Mouse (Mus musculus) heart, adult 9 months (tissue): ENCODE results near the gene Smg6.
"Not testable (repeated sequence)": the region's sequence is repeated elsewhere in the genome, so short reads cannot be mapped to it uniquely, and the experiment has no call there.

Experiments
- DNase-seq, 2 experiments: peaks; one replicate each; pipeline ENCODE4 v3.0.0; 2022; ENCODE audit warnings: low spot score in 2 of 2

Gene Smg6

DNA sequence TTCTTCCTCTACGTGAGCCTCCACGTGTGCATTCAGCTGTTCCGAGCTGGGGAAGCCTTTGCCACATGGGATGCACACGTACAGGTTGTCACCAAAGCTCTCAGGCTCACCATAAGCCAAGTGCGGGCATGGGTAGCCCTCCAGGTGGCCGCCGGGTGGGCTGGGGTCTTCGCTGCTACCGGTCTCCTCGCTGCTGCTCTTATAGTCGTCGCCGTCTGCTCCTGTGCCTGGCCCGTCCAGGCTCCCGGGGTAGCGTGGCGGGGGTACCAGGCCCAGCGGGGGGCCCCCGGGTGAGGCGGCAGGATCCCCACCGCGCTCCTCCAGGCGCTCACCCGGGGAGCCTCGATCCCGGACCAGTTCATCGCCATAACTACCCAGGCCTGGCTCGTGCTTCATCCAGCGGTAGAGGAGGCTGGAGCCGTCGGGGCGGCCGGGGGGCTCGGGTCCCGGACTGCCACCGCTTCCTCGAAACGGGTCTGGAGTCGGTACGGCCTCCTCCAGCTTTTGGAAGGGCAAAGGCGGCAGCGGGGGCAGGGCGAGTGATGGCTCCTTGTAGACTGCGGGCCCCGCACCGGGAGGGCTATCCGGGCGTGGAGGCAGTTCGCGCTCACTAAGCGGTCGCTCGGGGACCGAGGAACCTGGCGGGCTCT is 240.7 kb downstream of the Smg6 start:
- peak in 1 of 2 experiments; percentile 14 for DNase-seq

DNA sequence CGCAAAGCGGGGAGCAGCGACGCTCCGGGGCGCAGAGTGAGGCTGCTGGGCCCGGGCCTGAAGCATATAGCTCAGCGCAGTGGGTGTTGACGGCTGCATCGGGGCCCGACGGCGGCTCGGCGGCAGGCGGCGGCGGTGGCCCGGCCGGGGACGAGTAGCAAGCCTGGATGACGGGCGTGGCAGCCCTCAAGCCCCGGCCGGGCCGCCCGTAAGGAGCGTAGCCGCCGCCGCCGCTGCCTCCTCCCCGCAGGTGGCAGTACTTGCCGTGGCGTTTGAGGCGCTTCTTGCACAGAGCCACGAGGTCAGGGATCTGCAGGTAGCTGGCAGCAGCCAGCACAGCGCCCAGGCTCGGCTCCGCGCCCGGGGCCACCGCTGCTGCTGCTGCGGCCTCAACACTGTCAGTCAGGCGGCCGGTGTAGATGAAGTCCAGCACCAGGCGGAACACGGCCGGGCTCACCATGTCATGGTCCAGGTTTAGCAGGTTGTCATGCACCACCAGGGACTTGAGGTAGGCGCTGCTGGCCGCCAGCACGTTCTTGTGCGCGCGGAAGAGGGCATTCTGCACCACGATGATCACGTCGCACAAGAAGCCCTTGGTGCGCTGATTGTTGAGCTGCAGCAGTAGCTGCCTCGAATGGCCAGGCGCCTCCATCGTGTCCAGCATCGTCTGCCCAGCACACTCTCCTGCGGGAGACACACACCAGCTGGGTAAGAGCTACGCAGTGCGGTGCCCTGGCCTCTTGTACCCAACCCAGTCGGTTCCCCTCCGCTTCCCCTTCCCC is 241.4 kb downstream of the Smg6 start:
- peak in 1 of 2 experiments; percentile 37 for DNase-seq

DNA sequence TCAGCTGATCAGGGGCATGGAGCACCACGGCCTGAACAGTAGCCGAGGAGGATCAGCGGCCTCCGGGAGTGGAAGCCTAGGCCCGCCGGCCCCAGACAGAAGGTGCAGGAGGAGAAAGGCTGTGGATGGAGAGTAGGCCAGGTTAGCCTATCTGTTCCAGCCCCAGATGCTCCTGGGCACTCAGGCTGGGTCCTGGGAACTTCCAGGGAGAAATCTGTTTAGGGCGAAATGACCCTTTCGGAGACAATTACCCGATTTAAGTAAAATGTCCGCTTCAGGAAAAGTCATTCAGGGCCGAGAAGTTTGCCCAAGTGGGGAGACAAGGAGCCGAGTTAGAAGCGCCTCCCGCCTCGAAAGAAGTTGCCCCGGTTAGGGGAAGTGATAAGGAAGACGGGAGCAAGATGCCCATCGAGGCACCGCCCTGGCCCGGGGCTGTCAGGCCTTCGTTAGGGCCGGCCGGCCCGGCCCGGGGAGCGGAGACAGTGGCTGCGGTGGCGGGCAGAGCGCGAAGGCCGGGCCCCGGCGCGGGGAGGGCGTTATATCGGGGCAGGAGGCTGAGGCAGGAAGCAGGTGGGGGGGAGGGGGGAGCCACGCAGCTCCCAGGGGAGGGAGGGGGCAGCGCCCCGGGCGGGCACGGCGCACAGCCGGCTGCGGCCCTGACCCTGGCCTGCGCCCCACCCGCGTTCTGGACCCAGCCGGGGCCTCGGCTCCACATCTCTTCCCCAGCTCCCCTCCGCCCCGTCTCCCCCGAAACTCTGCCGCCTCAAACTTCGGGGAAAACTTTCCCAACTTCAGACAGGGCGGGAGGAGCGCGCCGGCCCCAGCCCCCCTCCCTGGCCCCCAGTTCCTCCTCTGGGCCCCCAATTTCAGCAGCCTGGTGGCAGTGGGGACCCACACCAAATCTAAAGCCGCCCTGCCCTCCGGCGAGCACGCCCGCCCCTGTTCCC is 242.3 kb downstream of the Smg6 start:
- peak; percentile 49 to 68 for DNase-seq

DNA sequence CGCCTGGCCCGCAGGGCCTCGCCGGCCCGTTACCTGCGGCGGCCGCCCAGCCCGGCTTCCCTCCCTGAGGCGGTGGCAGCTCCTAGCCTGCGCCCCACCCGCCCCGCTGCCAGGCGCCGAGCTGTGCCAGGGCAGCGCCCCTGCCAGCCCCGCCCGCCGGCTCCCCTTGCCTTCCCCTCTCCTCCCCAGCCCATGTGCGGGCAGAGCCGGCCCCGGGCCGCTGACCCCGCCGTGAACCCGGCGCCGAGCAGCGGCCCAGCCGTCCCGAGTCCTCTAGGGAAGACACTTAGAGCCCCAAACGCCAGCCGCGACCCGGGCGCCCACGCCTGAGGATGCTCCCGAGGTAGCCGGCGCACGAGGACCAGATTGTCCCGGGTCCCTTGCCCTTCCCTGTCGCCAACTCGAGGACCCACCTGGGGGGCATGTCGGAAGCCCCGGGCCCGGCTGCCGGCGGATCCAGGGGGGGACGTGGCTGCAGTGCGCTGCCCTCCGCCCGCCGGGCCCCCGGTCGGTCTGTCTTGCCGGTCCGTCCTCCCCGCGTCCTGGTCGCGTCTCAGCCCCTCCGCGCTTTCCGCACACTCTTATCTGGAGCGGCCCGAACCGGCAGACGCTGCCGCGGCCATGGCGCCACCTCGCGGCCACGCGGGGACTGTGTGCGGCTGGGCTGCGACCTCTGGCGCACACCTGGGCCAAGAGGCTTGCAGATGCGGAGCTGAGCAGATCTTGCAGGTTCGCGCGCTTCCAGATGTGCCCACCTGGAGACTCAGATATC is 243.2 kb downstream of the Smg6 start:
- peak; percentile 90 for DNase-seq

DNA sequence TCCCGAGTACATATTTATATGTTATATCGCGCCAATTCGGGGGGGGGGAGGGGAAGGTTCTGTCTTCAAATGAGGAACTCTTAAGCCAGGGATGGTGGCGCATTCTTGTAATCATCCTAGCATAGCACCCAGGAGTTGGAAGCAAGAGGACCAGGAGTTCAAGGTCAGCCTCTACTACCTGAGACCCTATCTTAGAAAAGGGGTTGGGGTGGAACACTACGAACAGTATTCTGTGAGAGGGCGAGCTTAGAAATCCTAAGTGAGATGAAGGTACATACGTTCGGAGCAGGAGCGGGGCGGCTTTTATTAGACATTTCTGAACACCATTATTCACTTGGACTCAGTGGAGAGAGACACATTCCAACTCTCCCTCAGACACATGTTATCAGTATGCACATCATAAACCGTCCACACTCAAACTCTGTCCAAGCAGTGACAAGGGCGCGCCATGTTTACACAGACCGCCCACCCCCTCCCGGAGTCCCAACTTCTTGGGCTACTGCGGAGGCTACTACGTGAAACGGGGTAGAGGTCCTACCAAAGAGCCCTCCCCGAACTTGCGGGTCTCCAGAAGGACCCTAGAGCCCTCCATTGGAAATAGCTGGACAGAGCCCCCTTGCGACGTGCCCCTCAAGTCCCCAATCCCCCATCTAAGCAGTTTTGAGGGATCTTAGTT is 243.9 kb downstream of the Smg6 start, which contains the start of gene Hic1:
Gene Hic1, minus strand, starts transcription at position 115 of the 676 bp plus-strand sequence.
- peak in 1 of 2 experiments; percentile 52 for DNase-seq

DNA sequence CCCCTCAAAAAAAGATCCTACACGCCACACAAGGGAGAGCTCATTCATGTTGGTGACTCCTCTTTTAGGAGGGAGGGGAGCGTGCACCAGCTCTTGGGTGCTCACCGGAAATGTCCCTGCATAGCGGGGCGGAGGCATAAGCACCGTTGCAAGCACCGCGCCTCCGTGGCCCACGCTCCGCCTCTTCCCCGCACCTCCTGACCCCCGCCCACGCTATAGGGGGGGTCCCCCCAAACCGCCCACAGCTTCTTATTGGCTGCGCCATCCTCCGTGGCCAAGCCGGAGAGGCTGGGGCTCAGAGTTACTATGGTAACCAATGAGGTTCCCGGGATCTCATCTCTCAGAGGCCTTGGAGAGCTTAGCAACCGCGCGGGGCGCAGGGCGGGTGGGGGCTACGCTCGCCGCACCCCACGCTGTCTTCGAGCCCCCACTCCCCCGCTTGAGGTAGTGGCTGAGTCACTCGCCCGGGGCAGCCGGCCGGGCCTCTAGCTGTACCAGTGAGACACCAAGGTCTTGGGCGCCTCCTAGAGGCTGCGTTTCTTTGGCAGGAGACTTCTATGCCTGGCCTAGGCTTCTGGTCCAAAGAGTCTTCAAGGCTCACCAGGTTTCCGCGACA is 244.6 kb downstream of the Smg6 start:
- DNase-seq, result peak; percentile 93 to 95

DNA sequence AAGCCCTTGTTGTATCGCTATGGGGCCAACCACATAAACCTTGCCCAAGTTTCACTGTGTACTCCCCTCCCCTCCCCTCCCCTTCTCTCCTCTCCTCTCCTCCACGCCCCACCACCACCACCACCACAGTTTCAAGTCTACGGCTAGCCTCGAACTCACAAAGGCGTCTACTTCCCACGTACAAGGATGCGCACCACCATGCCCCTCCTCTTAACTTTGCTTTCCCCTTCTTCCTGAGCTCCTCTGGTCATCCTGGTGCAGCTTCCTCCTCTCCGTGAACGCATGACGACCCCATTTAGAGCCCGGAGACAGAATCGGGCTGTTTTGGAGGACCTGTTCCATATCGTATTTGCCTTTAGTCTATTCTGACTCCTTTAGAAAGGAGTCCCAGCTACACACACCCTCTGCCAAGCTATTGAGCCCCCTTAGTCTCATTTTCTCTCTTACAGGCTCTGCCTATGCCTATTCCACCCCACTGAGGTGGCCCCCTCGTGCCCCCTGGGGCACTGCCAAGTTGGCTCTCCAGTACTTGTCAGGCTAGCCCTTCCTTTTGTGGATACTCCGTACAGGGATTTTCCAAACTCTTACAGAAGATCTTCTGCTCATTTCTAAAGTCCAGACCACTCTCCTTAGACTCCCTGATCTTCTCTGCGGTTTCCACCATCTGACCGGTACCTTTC is 245.7 kb downstream of the Smg6 start:
- DNase-seq, result no peak

DNA sequence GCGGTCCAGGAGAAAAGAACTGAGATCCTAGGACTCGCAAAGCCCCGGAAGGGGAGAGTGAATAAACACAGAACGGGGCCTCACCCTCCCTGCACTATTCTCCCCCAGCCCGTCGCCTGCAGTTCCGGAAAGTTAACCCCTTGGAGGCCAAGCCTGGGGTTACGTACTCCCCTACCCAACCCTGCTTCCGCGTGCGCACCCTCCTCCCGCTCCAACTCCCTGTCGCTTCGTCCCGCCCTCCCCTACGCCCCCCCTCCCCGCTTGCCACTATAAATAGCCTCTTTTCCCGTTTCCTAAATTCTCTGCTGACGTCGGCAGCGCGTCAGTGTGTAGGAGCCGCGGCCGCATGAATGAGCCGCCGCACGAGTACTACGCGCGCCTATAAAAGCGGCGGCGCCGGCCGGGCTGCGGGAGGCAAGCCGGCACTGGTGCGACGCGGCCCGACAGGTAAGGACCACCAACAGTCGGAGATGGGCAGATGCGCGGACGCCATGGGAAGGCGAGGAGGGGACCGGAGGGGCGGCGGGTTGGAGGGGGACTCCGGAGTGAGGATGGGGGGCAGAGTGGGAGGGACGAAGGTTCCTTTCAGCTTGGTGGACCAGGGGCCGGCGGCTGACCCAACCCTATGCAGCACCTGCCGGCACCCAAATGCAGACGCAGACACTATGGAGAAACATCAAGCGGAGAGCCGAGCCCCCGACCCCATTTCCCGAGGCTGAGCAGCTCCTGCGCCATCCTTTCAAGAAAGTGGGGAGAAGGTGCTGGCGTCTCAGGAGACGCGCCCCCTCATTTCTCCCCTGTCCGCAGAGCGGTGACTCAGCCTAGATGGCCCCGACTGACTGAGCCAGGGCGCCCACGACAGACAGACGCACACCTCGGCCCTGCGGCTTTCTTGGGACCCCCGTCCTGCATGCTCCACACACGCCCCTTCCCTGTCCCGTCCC is 246.8 kb downstream of the Smg6 start:
- DNase-seq, result no peak

DNA sequence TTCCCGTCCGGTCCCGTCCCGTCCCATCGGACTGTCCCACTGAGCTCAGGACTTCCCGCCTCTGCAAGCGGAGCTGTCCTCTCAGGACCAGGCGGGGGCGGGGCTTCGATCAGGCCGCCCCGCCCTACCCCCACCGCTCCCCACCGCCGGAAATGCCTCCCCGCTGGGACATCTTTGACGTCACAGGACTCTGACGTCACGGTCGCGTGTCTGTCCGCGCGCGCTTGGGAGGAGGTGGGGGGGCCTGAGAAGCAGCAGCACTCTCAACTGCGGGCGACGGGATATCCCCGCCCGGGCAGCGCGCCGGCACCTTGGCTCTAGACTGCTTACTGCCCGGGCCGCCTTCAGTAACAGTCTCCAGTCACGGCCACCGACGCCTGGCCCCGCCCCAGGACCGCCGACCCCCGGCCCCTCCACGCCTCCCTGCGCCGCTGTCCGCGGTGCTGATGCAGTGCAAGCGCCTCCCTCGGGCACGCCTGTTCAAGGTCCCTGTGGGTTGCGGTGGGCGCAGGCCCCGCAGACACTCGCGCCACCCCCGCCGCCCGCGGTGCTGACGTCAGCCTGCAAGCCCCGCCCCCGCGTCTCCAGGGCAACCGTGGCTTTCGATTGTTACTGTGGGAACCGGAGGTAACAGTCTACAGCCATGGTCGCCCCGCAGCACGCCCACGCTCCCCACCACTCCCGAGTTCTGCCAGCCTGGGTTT is 247.6 kb downstream of the Smg6 start:
- DNase-seq, result peak; percentile 67 to 69

DNA sequence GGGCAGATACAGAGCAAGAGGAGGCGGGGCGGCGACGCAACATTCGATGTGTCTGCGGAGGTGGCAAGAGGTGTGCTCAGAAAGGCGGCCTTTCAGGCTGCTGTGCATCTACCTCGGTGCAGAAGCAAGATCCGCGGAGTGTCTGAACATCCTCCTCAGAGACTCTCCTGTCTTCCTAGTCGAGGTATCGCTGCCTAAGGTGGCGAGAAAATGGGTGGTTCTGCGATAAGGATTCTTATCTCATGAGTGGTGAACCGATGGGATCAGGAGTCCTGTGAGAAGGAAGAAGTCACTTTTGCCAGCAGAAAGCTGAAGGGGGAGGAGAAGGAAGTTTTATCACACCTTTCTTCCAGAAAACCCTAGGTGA is 248.2 kb downstream of the Smg6 start:
- no peak for DNase-seq

DNA sequence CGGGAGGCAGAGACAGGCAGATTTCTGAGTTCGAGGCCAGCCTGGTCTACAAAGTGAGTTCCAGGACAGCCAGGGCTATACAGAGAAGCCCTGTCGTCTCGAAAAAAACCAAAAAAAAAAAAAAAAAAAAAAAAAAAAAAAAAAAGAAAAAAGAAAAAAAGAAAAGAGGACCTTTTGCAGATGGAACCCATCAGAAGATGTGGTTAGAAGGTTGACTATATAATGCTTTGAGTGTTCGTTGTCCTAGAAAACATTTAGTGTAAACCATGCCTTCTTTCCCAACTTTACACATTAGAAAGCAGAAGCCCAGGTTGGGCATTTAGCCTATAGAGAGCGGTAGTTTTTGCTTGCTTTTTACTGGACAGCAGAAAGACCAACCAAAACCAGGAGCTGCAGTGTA is 249.0 kb downstream of the Smg6 start:
- not testable (repeated sequence) for DNase-seq

DNA sequence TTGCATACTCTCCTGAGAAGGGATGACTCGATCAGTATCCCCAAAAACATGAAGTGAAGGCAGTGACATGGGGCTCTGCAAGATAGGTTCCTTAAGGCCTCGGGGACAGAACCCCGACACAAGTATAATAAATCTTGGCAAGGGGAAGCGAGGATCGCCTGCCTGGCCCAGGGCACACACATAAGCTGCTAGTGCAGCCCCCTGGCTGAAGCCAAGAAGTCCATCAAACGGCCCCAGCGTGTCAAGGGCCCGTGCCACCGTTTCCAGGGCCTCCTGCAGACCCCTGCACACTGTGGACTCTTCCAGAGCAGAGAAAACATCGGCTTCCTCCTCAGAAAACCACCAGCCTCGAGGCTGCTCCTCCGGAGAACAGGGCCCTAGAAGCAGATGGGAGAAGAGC is 252.4 kb downstream of the Smg6 start:
- DNase-seq, result no peak

DNA sequence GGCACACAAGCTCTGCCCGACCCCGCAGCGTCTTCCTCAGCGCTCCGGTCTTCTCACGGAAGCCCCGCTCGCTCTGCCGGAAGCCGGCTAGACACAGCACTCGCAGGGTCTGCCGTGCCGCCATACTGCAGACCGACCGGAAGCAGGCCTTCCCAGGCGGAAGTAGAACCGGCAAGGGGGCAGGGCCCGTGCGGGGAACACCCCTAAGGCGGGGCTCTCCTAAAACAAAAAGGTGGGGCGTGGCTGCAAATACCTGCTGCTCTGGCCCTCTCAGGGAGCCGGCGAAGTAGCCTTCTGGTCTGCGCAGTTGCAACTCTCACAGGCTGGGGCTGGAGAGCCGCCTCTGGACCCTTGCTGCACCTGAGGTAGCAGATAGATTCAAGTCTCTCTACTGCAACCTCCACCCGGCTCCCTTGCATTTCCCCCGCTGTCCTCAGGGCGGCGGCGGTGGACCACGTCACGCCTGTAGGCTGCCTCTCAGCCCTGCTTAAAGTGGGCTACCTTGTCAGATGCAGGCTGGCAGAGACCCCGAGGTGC is 253.1 kb downstream of the Smg6 start, which contains the start of gene Ovca2:
Gene Ovca2, minus strand, starts transcription at position 164 of the 537 bp plus-strand sequence.
- peak; percentile 83 to 89 for DNase-seq

DNA sequence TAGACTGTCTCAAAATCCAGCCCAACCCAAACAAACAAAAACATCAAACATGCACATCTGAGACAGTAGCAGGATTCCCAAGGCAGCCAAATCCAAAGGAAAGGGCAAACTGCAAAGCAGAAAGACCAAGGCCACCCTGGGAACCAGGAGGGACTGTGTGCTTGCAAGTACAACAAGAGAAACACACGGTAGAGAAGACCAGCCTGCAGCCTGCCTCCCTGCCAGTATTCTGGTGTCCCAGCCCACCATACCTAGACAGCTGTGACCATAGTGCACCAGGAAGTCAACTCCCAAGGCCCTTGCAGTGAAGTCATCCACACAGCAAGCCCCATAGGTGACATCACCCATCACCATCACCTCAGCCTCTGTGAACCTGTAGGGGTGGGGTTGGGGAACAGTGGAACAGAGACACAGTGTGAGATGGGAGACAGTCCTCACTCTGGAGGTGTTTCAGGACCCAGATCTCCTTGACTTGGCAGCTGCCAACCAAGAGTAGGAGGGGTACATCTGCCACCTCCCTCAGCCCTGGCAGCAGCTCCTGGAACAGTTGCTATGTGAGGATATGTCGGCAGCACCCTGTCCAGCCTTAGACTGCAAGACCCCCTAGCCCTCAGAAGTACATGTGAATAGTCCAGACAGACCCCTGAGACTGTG is 258.4 kb downstream of the Smg6 start:
- no peak for DNase-seq

DNA sequence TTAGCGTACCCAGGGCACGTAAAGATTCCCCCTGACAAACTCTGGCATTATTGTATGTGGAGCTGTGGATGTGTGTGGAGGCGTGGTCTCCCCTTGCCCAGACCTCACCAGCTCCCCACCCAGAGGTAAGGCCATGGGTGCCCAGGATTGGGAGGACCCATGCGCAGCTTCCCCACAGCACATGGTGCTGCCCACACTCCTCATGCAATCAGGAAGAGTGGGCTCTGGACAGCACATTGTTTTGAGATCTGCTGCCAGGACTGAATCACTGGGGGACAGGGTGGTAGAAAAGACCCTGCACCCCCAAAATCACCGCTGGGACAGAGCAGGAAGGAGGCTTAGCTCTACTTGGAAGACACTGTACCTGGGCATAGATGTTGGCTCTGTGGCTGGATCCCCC is 258.9 kb downstream of the Smg6 start:
- DNase-seq, result no peak

DNA sequence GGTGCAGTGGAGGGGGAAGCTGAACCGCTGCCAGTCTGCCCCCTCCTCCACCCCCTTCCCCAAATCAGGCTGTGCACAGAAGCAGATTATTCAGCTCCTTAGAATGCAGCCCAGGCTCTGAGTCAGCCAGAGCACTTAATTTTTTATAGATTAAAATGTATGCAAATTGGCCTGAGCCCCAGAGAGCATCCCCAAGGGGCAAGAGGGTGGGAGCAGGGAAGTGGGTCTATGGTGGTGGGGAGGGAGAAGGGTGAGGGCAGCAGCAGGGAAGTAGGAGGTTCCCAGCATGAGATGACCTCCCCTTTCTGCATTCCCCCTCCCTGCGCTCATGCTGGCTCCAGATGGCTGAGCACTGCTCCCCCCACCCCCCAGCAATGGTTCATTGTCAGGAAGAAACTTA is 259.4 kb downstream of the Smg6 start:
- DNase-seq, result no peak

DNA sequence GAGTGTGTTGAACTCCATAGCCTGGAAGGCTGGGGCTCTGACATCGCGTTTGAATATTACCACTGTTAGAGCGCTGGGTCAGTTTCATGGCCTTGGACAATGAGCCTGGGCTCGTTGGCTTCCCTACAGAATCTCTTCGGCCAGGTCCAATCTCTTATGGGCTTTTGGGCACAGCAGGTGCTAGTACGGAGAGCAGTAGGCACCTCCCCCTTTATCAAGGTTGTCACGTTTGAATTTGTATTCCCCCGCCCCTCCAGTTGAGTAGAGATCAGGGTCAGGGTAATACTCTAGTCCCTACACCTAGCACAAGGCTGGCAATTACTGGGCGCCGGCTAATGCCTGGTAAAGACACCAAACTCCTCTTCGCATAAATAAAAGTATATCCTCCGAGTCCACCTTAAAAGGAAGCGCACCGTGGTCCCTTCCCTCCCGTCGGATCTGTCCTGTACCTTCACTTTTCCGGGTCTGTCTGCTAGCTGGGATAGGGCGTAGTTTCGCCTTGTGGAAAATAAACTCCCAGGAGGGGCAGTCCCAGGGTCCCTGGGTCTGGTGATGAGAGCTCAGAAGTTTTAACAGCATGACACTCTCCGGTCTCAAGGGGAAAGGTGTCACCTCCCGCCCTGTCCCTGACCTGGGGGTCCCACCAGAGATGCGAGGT is 264.2 kb downstream of the Smg6 start:
- peak in 1 of 2 experiments; percentile 24 for DNase-seq
